Mouse (Mus musculus) right cerebral cortex, adult 2 months (tissue): ENCODE data around the gene Trnau1ap.

Experiments used
- DNase-seq, 2 experiments: peaks; one replicate each; pipeline ENCODE4 v3.0.0; 2021 to 2022; ENCODE audit warnings: low spot score in 2 of 2

The Trnau1ap gene

DNA sequence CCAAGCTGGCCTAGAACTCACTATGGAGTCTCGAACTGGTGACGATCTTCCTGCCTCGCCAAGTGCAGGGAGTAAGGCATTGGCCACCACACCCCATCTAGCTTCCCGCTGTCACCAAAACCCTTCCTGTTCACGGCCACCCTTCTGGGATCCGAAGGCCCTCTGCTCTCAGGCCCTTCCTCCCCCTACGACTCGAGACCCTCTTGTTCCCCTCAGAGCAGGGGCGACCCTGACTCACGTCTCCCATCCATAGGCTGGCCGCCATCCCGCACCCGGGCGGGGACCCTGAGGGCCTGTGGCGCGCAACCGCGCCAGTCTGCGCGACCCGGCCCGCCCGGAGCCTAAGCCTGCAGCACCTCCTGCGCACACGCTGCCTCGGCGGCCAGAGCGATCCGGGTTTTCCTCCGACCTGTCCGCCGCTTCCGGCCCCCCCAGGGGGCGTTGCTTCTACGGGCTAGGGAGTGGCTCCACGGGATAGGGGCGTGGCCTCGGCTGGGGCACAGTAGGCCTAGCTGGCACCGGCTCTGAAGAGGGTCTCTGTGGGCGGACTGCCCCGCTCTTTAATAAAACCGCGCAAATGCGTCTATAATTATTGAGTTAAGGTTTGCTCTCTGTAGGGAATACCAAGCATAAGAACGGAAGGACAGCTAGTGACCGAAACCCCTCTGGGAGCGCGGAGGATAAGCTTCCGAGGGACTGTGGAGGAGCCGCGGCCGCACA, at the start of gene Trnau1ap:
TSS of gene Trnau1ap (minus strand) at position 424 of the 720 bp plus-strand sequence.
- peak; percentile 75 to 79 for DNase-seq

DNA sequence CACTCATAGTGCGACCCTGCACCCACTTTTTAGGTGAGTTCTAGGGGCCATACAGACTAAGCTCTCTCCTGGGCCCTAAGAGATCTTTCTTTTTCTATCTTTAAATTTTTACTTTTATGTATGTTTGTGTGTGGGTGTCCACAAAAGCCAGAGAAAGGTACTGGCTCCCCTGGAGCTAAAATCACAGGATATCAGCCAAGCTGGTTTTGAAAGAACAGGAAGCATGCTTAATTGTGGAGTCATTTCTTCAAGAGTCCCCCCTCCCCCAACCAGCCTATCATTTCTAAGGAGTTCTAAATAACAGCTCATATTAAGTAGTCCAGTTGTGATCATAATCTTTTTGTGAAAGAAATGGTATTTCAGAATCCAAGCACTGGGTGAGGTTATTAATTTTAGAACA, 44.5 kb upstream of the Trnau1ap start:
- DNase-seq, result no peak

GRCm38 (mm10) chr4:132369953-132370750, 40.8 kb upstream of the Trnau1ap start:
- DNase-seq, result no peak

DNA sequence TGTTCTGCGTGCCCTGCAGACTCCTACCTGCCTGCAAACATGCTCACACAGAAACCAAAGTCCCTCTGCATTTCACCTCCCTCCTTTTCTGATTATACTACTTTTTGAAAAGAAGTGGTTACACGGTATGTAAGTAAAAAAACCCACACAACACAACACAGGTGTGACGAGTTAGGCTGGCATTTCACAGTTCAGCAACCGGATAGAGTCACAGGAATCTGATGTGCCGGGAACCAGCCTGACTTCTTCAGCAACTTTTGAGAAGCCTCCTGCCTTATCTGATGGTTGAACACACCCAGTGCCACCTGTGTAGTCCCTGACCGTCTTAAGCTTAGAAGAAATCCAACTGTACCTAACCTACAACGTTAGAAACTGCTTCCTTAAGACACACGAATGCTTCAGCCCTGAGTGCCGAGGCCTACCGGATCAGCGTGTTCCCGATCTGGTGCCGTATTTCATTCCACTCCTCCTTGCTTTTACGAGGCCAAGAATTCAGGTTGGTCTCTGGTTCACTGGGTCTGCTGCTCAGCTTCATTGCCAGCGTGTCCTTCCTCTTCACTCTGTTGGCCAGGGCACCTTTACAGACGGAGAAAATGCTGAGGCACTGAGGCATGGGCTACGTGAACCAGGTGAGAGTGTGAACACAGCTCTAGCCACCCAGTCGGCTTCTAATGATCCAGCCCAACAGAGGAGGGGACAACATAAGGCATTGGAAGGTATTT, 38.3 kb upstream of the Trnau1ap start:
- DNase-seq, result no peak

- DNase-seq, result no peak
These were observed 36.2 kb upstream of the Trnau1ap start for GRCm38 (mm10) chr4:132365450-132366060.

DNA sequence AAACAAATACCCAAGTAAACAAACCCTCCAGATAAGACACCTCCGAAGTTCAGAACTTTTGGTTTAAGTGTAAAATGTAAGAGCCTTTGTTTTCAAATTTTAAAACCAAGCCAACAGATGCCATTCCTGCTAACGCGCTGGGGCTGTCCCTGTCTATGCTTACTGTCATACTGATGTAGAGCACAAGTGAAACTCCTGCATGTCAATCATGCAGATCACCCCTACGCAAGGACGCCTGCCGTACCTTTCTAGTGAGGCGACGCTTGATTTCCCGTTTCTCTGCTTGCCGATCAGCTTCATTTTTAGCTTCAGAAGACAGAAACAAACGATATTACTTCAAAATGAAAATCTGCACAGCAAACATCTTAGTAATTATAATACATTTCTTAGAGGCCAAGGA, 34.1 kb upstream of the Trnau1ap start:
- no peak for DNase-seq

- no peak for DNase-seq
These were observed 30.2 kb upstream of the Trnau1ap start for GRCm38 (mm10) chr4:132359510-132359909.

DNA sequence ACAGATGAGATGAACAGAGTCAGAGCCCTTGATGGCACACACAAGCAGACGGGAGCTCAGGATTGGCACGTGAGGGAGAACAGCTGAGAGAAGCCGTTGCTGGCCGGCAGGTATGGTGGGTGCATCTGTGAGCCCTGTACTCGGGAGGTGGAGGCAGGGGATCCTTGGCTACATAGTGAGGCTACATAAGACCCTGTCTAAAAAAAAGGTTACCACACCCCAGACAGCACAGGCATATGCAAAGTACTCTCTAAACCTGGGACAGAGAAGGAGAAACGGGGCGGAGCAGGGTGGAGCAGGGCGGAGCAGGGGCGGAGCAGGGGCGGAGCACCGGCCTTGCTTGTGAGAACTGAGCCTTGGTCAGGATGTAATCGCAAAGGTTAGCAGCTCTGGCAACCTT, 26.8 kb upstream of the Trnau1ap start:
- DNase-seq, result peak; percentile 15 to 18

DNA sequence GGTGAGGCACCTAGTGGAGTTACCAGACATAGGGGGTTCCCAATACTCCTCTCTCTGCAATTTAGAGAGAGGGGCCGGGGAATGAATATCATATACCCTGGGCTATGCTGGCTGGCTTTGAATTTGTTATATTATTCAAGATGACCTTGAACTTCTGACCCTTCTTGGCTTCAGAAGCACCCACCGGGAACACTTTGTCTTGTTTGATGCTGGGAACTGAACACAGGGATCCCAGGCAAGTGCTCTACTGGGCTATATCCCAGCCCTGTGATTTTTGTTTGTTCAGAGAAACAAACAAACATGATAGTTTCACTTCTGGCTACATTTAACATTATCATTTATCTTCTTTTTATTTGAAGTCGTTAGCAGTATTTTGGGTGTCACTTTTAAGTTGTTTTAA, 26.1 kb upstream of the Trnau1ap start:
- DNase-seq, result no peak

DNA sequence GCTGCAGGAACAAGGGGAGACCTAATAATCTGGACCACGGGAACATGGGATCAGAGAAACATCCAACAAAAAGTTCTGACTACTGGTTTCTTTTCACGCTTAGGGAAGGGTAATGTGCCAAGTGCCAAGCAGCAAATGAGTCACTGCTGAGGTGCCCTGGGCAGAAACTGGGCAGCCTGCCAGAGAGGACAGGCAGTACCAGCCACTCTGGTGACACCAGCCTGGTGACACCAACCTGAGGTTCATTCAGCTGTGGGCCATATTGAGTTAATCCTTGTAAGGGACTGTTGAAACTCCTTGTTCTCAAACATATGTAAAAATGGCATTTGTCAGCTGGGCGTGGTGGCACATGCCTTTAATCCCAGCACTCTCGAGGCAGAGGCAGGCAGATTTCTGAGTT, 25.2 kb upstream of the Trnau1ap start:
- DNase-seq, result no peak

- peak; percentile 89 to 93 for DNase-seq
These were observed 24.1 kb upstream of the Trnau1ap start, which contains the start of gene Rcc1 for GRCm38 (mm10) chr4:132353481-132353885. Rcc1 (minus strand) TSS chr4:132353605.

DNA sequence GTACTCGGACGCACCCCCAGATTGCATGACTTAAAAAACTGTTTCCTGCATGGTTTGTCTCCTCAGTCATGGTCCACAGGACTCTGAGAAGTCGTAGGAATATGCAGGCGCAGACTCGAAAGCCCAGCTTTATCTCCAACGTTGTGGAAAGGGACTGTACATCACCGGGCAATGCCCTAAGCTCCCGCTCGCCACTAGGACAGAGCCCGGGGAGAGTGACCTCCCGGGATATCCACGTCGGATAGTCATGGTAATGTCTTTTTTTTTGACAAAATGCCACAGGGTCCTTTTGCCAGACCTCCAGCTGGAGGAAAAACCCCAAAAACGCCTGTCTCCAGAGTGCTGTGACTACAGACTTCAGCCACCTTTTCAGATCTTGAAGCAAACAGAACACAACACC, 23.4 kb upstream of the Trnau1ap start:
- DNase-seq, result peak; percentile 15 to 22

- DNase-seq, result no peak
These were observed 22.1 kb upstream of the Trnau1ap start for GRCm38 (mm10) chr4:132351401-132351800.

DNA sequence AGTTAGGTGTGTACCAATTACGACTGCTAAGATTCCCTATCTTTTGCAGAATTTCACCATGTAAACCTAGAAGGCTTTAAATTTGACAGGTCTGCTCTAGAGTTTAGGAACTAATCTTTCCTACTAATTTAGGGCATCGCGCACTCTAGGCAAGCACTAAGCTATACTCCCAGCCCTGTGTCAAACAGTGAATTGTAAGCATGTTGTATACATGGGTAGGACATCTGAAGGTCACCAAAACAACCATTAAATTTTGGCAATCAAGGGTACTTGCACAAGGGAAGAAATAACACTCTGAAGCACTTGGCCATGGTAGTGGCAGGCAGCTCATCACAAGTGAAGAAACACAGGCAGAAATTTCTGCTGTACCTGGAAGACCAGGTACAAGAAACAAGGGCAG, 21.5 kb upstream of the Trnau1ap start:
- DNase-seq, result no peak

GRCm38 (mm10) chr4:132350123-132350740, 20.9 kb upstream of the Trnau1ap start:
- DNase-seq, result no peak

DNA sequence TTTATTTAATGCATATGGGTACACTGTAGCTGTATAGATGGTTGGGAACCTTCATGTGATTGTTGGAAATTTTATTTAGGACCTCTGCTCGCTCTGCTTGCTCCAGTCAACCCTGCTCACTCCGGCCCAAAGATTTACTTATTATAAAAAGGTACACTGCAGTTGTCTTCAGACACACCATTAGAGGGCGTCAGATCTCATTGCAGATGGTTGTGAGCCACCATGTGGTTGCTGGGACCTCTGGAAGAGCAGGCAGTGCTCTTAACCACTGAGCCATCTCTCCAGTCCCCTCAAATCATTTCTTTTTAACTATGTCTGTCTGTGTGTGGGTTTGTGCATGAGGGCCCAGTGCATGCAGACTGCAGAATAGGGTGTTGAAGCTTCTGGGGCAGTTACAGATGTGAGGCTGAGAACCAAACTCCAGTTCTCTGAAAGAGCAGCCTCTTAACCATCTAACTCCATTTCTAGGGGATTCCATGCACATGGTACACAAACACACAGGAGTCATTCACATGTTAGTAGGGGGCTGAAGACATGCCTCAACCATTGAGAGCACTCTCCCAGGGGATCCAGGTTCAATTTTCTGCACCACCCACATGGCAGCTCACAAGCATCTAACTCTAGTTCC, 20.3 kb upstream of the Trnau1ap start:
- no peak for DNase-seq

DNA sequence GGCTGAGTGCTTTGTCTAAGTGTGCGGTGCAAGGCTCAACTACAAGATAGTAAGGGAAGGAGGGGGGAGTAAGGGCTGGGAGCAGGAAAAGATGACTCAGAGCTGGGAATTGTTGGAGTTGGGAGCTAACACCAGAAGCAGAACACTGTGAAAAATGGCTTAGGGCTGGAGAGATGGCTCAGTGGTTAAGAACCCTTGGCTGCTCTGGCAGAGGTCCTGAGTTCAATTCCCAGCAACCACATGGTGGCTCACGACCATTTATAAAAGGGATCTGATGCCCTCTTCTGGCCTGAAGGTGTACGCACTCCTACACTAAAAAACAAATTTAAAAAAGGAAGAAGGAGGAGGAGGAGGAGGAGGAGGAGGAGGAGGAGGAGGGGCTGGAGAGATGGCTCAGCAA, 17.3 kb upstream of the Trnau1ap start:
- DNase-seq, result no peak

DNA sequence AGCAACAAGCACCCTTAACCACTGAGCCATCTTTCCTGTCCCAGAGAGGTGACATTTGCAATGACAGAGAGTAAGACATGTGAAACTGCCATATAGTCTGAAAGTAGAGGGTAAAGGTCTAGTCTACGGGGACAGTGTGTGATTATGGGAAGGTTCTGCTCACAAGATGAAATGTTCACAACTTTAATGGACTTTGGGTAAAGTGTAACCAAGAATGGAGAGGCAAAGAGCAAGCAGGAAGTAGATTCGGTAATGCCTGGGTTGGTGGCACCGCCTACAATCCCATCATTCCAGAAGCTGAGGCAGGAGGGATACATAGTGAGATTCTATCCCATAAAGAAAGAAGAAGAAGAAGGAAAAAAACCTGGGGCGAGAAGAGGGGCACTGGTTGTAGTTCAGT, 16.9 kb upstream of the Trnau1ap start:
- no peak for DNase-seq

DNA sequence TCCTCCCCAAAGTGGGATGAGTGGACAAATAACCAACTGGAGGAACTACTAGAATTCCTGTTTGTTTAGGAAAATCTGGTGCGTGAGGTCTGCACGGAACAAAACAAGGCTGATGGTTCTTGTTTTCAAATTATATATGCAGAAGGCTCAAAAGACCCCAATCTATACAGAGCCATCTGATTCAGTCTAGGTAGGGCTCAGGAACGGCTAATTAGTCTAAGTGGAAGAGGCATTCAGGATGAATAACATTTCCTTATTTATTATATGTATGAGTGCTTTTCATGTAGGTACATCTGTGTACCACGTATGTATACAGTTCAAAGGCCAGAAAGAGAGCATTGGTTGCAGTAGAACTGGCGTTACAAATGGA, 16.5 kb upstream of the Trnau1ap start:
- DNase-seq, result no peak

GRCm38 (mm10) chr4:132345135-132345842, 16.0 kb upstream of the Trnau1ap start:
- DNase-seq, result peak; percentile 96 to 97
